Mouse (Mus musculus) heart, adult 2 months (tissue): ENCODE results near the gene Tmem189. TPM values are rescaled to one million over a fixed set of nuclear protein-coding genes. Genes with fewer than 3 reads are reported as not detected.

Experiments
- DNase-seq, 2 experiments: peaks; one replicate each; pipeline ENCODE4 v3.0.0; 2021
- H3K27ac ChIP-seq: fragments of 200-600 bp; 2 replicates; pipeline ENCODE4 v1.8.1; 2022
- H3K27me3 ChIP-seq: fragments of 200-500 bp; 2 replicates; pipeline ENCODE4 v1.6.1; 2012; ENCODE audit warnings: mild to moderate bottlenecking, low read length, inconsistent platforms, mixed read lengths; ENCODE audit not compliant: control insufficient read depth, insufficient read depth
- H3K36me3 ChIP-seq: fragments of 200-500 bp; 2 replicates; pipeline ENCODE4 v1.6.1; 2012; ENCODE audit warnings: low read length, inconsistent platforms; ENCODE audit not compliant: control insufficient read depth, insufficient read depth
- H3K4me1 ChIP-seq: fragments of 200-500 bp; 2 replicates; pipeline ENCODE4 v1.6.1; 2011; ENCODE audit warnings: low read length; ENCODE audit not compliant: control insufficient read depth, insufficient read depth
- H3K4me3 ChIP-seq: fragments of 200-600 bp; 2 replicates; pipeline ENCODE4 v1.8.1; 2022
- H3K79me2 ChIP-seq: fragments of 200-500 bp; replicated peaks from 2 replicates; pipeline ENCODE4 v1.6.1; 2012; ENCODE audit warnings: mild to moderate bottlenecking, inconsistent platforms, low read length, moderate library complexity, mixed read lengths; ENCODE audit not compliant: control insufficient read depth, insufficient read depth
- H3K9ac ChIP-seq: fragments of 200-500 bp; 2 replicates; pipeline ENCODE4 v1.6.1; 2012; ENCODE audit warnings: low read depth, mild to moderate bottlenecking, control low read depth, inconsistent platforms, low read length, mixed read lengths
- CTCF ChIP-seq: fragments of 200-600 bp; IDR thresholded peaks from 2 replicates; pipeline ENCODE4 v1.8.1; 2022; ENCODE audit warnings: antibody characterized with exemption, mild to moderate bottlenecking, moderate library complexity
- EP300 ChIP-seq: fragments of 200-500 bp; IDR thresholded peaks from 2 replicates; pipeline ENCODE4 v1.6.1; 2011; ENCODE audit warnings: low read depth, low read length, control low read depth; ENCODE audit not compliant: insufficient read depth
- POLR2A ChIP-seq: fragments of 200-500 bp; IDR thresholded peaks from 2 replicates; pipeline ENCODE4 v1.6.1; 2011; ENCODE audit warnings: mild to moderate bottlenecking, low read depth, low read length, control low read depth; ENCODE audit not compliant: insufficient read depth
- WGBS: fragments of 180-500 bp; shearing (Covaris S2); methylation state at CpG from one replicate; pipeline ENCODE4 v1.1.7; 2018; 5-methylcytosine and 5-hydroxymethylcytosine counted together
- intact Hi-C: fragments of 180-260 bp; cut with DNase I; formaldehyde crosslinking; loops from one replicate; pipeline ENCODE4 v1.15.1; 2025
- polyA plus RNA-seq: library from polyadenylated mRNA; depleted of rRNA; stranded (reverse); fragments of >200 nt; gene quantifications from 2 replicates; pipeline ENCODE4 v1.2.3, GENCODE M21; 2012
- total RNA-seq, 2 experiments: library from RNA; stranded (reverse); gene quantifications; 2 replicates each; pipeline ENCODE4 v1.2.3; 2021

The Tmem189 gene
- total and polyA plus RNA-seq, 3 experiments = 23.0 to 53.2 (median 26.4) TPM

DNA sequence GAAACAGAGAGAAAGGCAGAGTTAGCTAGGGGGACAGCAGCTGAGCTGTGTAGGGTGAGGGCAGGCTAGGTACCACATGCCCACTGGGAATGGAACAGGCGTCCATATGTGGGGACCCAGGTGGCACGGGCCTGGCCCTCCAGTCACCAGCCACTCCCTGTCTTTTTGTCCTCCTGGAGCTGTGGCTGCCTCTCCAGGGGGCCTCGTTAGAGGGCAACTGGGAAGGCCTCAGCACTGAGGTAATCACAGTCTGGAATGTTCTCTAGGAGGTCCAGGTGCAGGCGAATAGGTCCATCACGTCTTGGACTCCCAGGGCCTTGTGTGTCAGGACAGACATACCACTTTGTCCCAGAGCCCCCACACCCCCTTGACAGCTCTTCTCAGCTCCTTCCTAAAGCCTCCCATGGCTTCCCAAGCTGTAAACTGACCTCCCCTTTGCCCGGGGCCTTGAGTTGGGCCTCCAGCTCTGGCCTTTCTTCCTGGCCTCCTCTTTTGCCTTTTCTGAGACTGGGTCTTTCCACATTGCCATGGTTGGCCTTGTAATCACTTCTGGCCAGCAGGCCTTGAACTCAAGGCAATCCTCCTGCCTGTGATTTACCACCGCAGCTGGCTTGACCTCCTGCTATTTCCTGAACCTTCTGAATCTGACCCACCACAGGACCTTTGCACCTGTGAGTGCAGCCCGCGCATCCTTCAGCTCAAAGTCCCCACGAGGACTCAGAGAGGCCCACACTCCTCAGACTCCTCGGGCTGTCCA is 16.7 kb upstream of the Tmem189 start:
- H3K27me3 ChIP-seq = no peaks in the 10 kb centered on the region
- intact Hi-C loops = no loop called here
- no peak for DNase-seq
- H3K36me3 ChIP-seq = no peaks in the 10 kb centered on the region
- no peaks in the 10 kb centered on the region for H3K4me1 ChIP-seq
- TF ChIP-seq CTCF (no peak), EP300 (no peak), POLR2A (no peak)
- no peak overlapping the region for H3K9ac ChIP-seq
- H3K27ac ChIP-seq = no peak overlapping the region
- H3K79me2 ChIP-seq = no peaks in the 10 kb centered on the region
- no peak overlapping the region for H3K4me3 ChIP-seq
- 88% methylated on average over 11 of the region's 11 CpGs for WGBS

DNA sequence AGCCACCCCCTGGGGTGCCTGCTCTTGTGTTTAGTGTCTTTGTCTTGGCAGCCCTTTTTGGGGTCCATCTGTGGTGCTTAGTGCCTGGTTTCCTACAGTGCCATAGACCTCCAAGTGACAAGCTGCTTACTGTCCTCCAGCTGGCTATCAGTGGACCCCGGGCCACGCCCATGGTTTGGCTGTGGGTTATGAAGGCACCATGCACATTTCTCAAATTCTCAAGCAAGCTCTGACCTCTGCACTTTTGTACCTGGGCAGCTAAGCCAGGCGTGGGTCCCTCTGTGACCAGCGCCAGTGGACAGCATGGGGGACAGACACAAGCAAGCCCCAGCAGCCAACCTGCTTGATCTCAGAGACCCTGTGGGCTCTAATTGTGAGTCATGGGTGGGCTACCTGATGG is 14.8 kb upstream of the Tmem189 start:
- no peaks in the 10 kb centered on the region for H3K4me1 ChIP-seq
- intact Hi-C loops = no loop called here
- H3K4me3 ChIP-seq = no peak overlapping the region
- H3K27me3 ChIP-seq = no peaks in the 10 kb centered on the region
- no peak overlapping the region for H3K27ac ChIP-seq
- DNase-seq = no peak
- no peaks in the 10 kb centered on the region for H3K79me2 ChIP-seq
- WGBS = 88% methylated on average over 4 of the region's 4 CpGs
- H3K36me3 ChIP-seq = no peaks in the 10 kb centered on the region
- TF ChIP-seq EP300 (no peak), POLR2A (no peak), CTCF (no peak)
- H3K9ac ChIP-seq = no peak overlapping the region

DNA sequence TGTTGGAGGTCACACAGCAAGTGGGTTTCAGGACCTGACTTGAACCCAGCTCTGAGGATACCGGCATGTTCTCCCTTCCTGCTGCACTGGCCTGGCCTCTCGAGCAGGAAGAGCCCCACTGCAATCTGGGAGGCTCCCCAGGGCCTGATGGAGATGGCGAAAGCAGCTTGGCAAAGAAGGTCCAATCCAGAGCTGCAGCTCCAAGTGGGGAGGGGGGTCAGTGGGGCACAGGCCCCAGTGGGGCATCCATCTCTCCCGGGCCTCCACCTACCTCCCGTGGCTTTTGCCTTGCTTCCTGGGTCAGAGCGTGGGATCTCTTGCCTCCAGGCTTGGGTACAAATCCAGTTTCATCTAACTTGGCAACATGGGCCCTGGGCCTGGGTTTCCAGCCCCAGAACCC is 12.5 kb upstream of the Tmem189 start:
- no peaks in the 10 kb centered on the region for H3K27me3 ChIP-seq
- peaks cover 4% of the 10 kb centered on the region for H3K4me1 ChIP-seq
- 60% methylated on average over 6 of the region's 6 CpGs for WGBS
- no peak for DNase-seq
- H3K27ac ChIP-seq = no peak overlapping the region
- H3K79me2 ChIP-seq = no peaks in the 10 kb centered on the region
- no peak overlapping the region for H3K4me3 ChIP-seq
- TF ChIP-seq POLR2A = no peak
- no peak for TF ChIP-seq EP300
- TF ChIP-seq CTCF = no peak
- H3K36me3 ChIP-seq = no peaks in the 10 kb centered on the region
- intact Hi-C loops = no loop called here
- H3K9ac ChIP-seq = no peak overlapping the region

DNA sequence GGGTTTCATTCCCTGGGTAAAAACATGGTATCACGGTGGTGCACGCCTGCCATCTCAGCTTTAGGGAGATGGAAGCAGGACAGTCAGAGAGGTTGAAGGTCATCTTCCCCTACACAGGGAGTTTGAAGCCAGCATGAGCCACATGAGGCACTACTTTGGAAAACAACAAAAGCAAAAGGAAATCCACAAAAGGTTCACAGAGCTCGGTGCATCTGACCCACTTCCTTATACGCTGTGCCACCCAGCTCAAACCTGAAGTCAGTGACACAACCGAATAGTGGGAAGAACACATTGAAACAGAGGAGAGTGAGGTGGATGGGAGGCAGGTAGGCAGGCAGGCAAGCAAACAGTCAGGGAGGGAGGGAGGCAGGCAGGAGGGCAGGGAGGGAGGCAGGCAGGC is 11.8 kb upstream of the Tmem189 start:
- H3K27me3 ChIP-seq = no peaks in the 10 kb centered on the region
- no peaks in the 10 kb centered on the region for H3K36me3 ChIP-seq
- intact Hi-C loops = no loop called here
- H3K4me1 ChIP-seq = peaks cover 6% of the 10 kb centered on the region
- H3K79me2 ChIP-seq = no peaks in the 10 kb centered on the region
- 74% methylated on average over 5 of the region's 5 CpGs for WGBS
- TF ChIP-seq CTCF (no peak), EP300 (no peak), POLR2A (no peak)
- H3K4me3 ChIP-seq = no peak overlapping the region
- no peak for DNase-seq
- H3K27ac ChIP-seq = no peak overlapping the region
- H3K9ac ChIP-seq = no peak overlapping the region; the same call in 1 of the 2 replicates

DNA sequence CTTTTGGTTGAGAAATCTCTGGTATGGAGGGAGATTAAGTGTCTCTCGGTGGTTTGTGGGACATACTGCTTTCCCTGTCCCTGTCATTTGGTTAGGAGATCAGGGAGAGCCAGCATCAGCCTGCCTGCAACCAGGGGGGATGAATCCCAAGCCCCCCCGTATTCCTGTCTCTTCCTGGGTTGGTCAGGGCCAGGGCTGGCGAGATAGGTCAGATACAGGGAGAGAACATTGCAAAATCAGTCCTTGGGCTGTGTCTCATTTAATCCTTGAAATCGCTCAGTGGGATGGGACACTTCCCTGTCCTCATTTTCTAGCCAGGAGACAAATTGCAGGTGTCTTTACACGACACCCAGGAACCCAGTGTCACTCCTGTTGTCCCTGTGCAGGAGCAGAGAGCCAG is 10.4 kb upstream of the Tmem189 start:
- H3K79me2 ChIP-seq = no peaks in the 10 kb centered on the region
- DNase-seq = no peak
- H3K27ac ChIP-seq = no peak overlapping the region
- peaks cover 8% of the 10 kb centered on the region for H3K4me1 ChIP-seq
- intact Hi-C loops = no loop called here
- TF ChIP-seq CTCF (no peak), EP300 (no peak), POLR2A (no peak)
- no peak overlapping the region for H3K4me3 ChIP-seq
- H3K9ac ChIP-seq = no peak overlapping the region
- WGBS = 72% methylated on average over 5 of the region's 5 CpGs
- no peaks in the 10 kb centered on the region for H3K27me3 ChIP-seq
- no peaks in the 10 kb centered on the region for H3K36me3 ChIP-seq

DNA sequence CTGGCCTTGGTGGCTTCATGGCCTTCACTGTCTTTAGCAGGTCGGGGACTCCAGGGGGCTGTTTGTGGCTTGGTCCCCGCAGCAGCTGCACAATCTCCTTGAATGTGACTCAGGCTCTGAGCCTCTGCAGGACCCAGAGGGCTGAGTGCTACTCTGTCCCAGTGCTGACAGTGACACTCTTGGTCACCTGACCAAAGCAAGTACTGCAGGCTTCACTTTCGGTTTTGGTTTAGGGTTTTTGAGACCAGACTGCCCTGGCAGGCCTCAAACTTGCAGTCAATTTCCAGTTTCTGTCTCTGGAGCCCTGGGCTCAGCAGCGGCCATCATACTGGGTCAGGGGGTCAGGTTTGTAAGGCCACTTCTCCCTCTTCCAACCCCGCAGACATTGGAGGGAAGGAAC is 8.3 kb upstream of the Tmem189 start:
- TF ChIP-seq CTCF (no peak), POLR2A (peak; percentile 38; the same call in 1 of the 2 replicates), EP300 (peak; percentile 77; the same call in 1 of the 2 replicates)
- Histone ChIP-seq H3K4me1 (peaks cover 8% of the 10 kb centered on the region), H3K27me3 (no peaks in the 10 kb centered on the region), H3K36me3 (no peaks in the 10 kb centered on the region), H3K9ac (peak overlapping the region; percentile 53), H3K27ac (peak overlapping the region; percentile 77), H3K4me3 (peak overlapping the region; percentile 36), H3K79me2 (no peaks in the 10 kb centered on the region)
- WGBS = 4% methylated on average over 5 of the region's 5 CpGs
- intact Hi-C loops = no loop called here
- DNase-seq = peak; percentile 68 to 82
